Mouse (Mus musculus) layer of hippocampus, adult 2 months (tissue): ENCODE results near the gene Fam50b. TPM values are rescaled to one million over a fixed set of nuclear protein-coding genes. Genes with fewer than 3 reads are reported as not detected.

Source experiments
- DNase-seq, 2 experiments: peaks; one replicate each; pipeline ENCODE4 v3.0.0; 2022; ENCODE audit warnings: low spot score in 2 of 2
- H3K27ac ChIP-seq: fragments of 200-600 bp; 2 replicates; pipeline ENCODE4 v1.8.1; 2022
- H3K4me3 ChIP-seq: fragments of 200-600 bp; 2 replicates; pipeline ENCODE4 v1.8.1; 2022; ENCODE audit warnings: mild to moderate bottlenecking
- CTCF ChIP-seq: fragments of 200-600 bp; conservative IDR thresholded peaks from 2 replicates; pipeline ENCODE4 v1.8.1; 2022; ENCODE audit warnings: antibody characterized with exemption, mild to moderate bottlenecking, moderate library complexity
- total RNA-seq, 2 experiments: library from RNA; stranded (reverse); gene quantifications; 2 replicates each; pipeline ENCODE4 v1.2.3; 2021

The Fam50b gene
- total RNA-seq, 2 experiments from 2014 or later, result not detected

DNA sequence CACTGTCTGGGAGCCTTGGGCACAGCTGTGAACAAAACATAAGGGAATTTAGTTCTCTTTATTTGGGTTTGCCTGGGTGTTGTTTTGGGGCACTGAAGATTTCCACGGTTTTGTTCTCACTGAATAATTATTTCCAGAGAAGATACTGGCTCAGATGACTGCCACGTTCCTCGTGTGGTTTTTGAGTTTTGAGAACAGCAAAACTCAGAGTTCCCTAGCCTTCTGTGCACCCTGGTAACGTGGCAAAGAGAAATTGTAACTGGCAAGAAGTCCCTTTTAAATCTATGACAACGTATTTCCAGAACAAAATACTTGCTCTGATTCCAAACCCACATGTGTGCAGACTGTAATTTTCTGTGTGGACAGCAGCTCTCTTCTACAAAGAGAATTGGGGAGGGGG lies 52.9 kb downstream of the Fam50b start:
- TF ChIP-seq CTCF, result no peak
- DNase-seq, result peak; percentile 28 to 46
- no peak overlapping the region for H3K4me3 ChIP-seq
- peak overlapping the region; percentile 82 for H3K27ac ChIP-seq

GRCm38 (mm10) chr13:34789176-34789818 lies 54.6 kb downstream of the Fam50b start:
- no peak for TF ChIP-seq CTCF
- Histone ChIP-seq H3K27ac (no peak overlapping the region), H3K4me3 (no peak overlapping the region)
- no peak for DNase-seq

DNA sequence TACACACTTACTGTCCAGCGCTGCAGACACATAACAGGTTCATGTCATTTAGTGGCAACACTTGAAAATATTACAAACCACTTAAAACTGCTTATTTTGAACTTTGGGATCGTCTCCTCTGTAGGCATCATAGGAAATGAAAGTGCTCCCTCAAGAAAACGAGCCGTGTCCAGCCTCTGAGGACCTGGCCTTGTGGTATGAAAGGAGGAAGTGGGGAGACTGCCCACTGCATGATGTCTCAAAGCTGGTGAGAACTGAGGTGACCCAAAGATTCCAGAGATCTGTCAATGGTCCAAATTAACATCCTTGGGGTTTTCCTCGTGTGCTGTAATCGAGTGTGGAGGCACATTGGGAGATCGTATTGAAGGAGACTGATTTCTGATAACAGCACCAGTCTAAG lies 58.4 kb downstream of the Fam50b start:
- Histone ChIP-seq H3K27ac (no peak overlapping the region; the same call in 1 of the 2 replicates), H3K4me3 (no peak overlapping the region)
- DNase-seq, result no peak
- TF ChIP-seq CTCF, result no peak

DNA sequence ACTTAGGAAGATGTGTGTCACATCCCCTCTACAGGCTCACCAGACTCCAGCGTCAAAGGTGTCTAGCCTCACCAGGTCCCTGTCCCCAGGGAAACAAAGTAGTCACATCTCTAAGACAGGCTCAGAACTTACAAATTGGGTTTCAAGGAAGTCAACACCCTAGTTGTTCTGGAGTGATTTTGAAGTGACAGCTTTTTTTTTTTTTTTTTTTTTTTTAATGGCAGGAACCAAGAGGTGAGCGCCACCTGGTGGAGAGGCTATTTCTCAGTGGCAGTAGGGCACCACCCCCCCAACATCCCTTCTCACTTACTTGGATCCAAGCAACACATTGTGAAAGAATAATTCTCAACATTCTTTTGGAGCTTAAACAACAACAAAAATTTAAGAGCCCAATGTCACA lies 59.2 kb downstream of the Fam50b start:
- peak in 1 of 2 experiments; percentile 65 for DNase-seq
- H3K27ac ChIP-seq, result no peak overlapping the region
- no peak overlapping the region for H3K4me3 ChIP-seq
- TF ChIP-seq CTCF, result peak; percentile 87

DNA sequence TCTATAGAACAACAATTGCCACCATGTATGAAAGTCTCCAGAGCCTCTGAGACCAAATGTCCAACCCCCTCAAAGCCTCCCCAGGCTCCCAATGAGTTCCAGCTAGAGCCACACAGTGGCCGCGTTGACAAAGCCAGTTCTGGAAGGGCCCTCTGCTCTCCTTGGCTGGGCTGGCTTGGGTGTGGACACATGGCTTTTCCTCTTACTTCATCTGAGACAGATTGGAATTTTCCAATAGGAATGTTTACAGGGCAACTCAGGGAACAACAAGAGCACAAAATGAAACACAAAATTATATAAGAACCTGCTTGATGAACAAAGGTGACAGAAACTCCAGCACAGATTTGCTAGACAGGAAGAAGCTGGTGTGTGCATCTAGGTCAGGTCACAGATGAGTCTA lies 59.8 kb downstream of the Fam50b start:
- no peak for DNase-seq
- H3K27ac ChIP-seq, result no peak overlapping the region
- TF ChIP-seq CTCF, result no peak
- no peak overlapping the region for H3K4me3 ChIP-seq

Other genes starting within 250 kb of the Fam50b start
- 10 to 100 TPM; 11.8 to 18.4 TPM for gene Pxdc1, start 81.4 kb upstream of the Fam50b start, total RNA-seq
- 10 to 100 TPM; 88.8 to 98.4 TPM for gene Prpf4b, start 140.5 kb downstream of the Fam50b start, total RNA-seq
- gene Fam217a, start 189.5 kb downstream of the Fam50b start, total RNA-seq, result under 1 TPM; 0.51 to 0.54 TPM
- not detected for gene 4933417A18Rik, start 189.6 kb downstream of the Fam50b start, total RNA-seq
- gene Eci3, start 229.0 kb downstream of the Fam50b start, total RNA-seq, result under 1 TPM; 0.44 to 0.56 TPM